Mouse (Mus musculus) heart, embryonic 13.5 days (tissue): Measurements from ENCODE around the gene Nlgn2. TPM values are rescaled to one million over a fixed set of nuclear protein-coding genes. Genes with fewer than 3 reads are reported as not detected.

ENCODE experiments used
- ATAC-seq: fragments of 200-750 bp; cut with Nextera tagmentation; 2 replicates; pipeline ENCODE4 v1.8.0; 2017; ENCODE audit warnings: moderate TSS enrichment; ENCODE audit not compliant: insufficient number of reproducible peaks, low FRiP score, low TSS enrichment; ENCODE audit errors: extremely low read depth
- H3K27ac ChIP-seq: fragments of 300-500 bp; sonication (generic); replicated peaks from 2 replicates; pipeline ENCODE4 v1.5.1; 2015; ENCODE audit warnings: moderate library complexity, mild to moderate bottlenecking, inconsistent platforms
- H3K27me3 ChIP-seq: fragments of 300-500 bp; sonication (generic); replicated peaks from 2 replicates; pipeline ENCODE4 v1.6.1; 2015; ENCODE audit warnings: mild to moderate bottlenecking, inconsistent platforms
- H3K36me3 ChIP-seq: fragments of 300-500 bp; sonication (generic); 2 replicates; pipeline ENCODE4 v1.6.1; 2015; ENCODE audit warnings: mild to moderate bottlenecking, inconsistent platforms
- H3K4me1 ChIP-seq: fragments of 300-500 bp; sonication (generic); 2 replicates; pipeline ENCODE4 v1.6.1; 2015; ENCODE audit warnings: inconsistent platforms
- H3K4me2 ChIP-seq: fragments of 300-500 bp; sonication (generic); 2 replicates; pipeline ENCODE4 v1.6.1; 2015; ENCODE audit warnings: inconsistent platforms, mild to moderate bottlenecking, moderate library complexity
- H3K4me3 ChIP-seq: fragments of 300-500 bp; sonication (generic); 2 replicates; pipeline ENCODE4 v1.5.1; 2015; ENCODE audit warnings: moderate library complexity, mild to moderate bottlenecking, inconsistent platforms
- H3K9ac ChIP-seq: fragments of 300-500 bp; sonication (generic); 2 replicates; pipeline ENCODE4 v1.6.1; 2015; ENCODE audit warnings: inconsistent platforms, mild to moderate bottlenecking, moderate library complexity
- H3K9me3 ChIP-seq: fragments of 300-500 bp; sonication (generic); 2 replicates; pipeline ENCODE4 v1.6.1; 2016; ENCODE audit warnings: inconsistent platforms
- WGBS: fragments of 180-500 bp; shearing (Covaris S2); methylation state at CpG from one replicate; pipeline ENCODE4 v1.1.7; 2015; ENCODE audit warnings: mixed read lengths; 5-methylcytosine and 5-hydroxymethylcytosine counted together
- polyA plus RNA-seq: library from polyadenylated mRNA; unstranded; fragments of >200 nt; fragmentation: Nextera tagmentation; extraction: Ambion mirVana; gene quantifications from 2 replicates; pipeline ENCODE4 v1.2.1, GENCODE M21; 2015

The Nlgn2 gene
- polyA plus RNA-seq, 1 experiment from 2014 or later = 2.4 TPM

GRCm38 (mm10) chr11:69803786-69804651 is 33.6 kb downstream of the Nlgn2 start:
- Histone ChIP-seq H3K4me2 (peak overlapping the region; percentile 82), H3K9me3 (peaks cover 5% of the 10 kb centered on the region; the same call in 1 of the 2 replicates), H3K36me3 (no peaks in the 10 kb centered on the region), H3K27me3 (peaks cover 79% of the 10 kb centered on the region), H3K9ac (peak overlapping the region; percentile 87), H3K4me3 (peak overlapping the region; percentile 67), H3K27ac (no peak overlapping the region), H3K4me1 (peaks cover 63% of the 10 kb centered on the region)
- under 1% methylated on average over 60 of the region's 60 CpGs for WGBS
- ATAC-seq = peak; percentile 40; the same call in 1 of the 2 replicates

- Histone ChIP-seq H3K4me1 (peaks cover 66% of the 10 kb centered on the region), H3K4me3 (peak overlapping the region; percentile 67), H3K27me3 (peaks cover 82% of the 10 kb centered on the region), H3K4me2 (peak overlapping the region; percentile 82), H3K9ac (peak overlapping the region; percentile 87), H3K27ac (no peak overlapping the region), H3K36me3 (no peaks in the 10 kb centered on the region), H3K9me3 (peaks cover 5% of the 10 kb centered on the region; the same call in 1 of the 2 replicates)
- WGBS = 3% methylated on average over 12 of the region's 12 CpGs
- 0 out of 2 replicates have a peak, but pooled peaks have one; percentile 5 for ATAC-seq
These were observed 34.3 kb downstream of the Nlgn2 start for GRCm38 (mm10) chr11:69803328-69803727.

GRCm38 (mm10) chr11:69802648-69803105 is 34.9 kb downstream of the Nlgn2 start:
- ATAC-seq = no peak
- Histone ChIP-seq H3K4me2 (peak overlapping the region; percentile 82), H3K4me1 (peaks cover 66% of the 10 kb centered on the region), H3K9ac (peak overlapping the region; percentile 87), H3K9me3 (peaks cover 5% of the 10 kb centered on the region; the same call in 1 of the 2 replicates), H3K27ac (no peak overlapping the region; the same call in 1 of the 2 replicates), H3K36me3 (no peaks in the 10 kb centered on the region), H3K4me3 (peak overlapping the region; percentile 67), H3K27me3 (peaks cover 84% of the 10 kb centered on the region)
- under 1% methylated on average over 33 of the region's 33 CpGs for WGBS

GRCm38 (mm10) chr11:69801379-69801977 is 36.1 kb downstream of the Nlgn2 start, which contains the start of gene Fgf11:
Gene Fgf11, minus strand, starts transcription at chr11:69801857.
- WGBS = 2% methylated on average over 33 of the region's 33 CpGs
- no peak for ATAC-seq
- Histone ChIP-seq H3K4me3 (peak within 1 kb of the TSS; percentile 67), H3K9ac (peak within 1 kb of the TSS; percentile 87), H3K36me3 (no peaks in the 10 kb centered on the region), H3K4me2 (peak within 1 kb of the TSS; percentile 82), H3K27ac (peak within 1 kb of the TSS; percentile 78), H3K9me3 (peaks cover 3% of the 10 kb centered on the region; the same call in 1 of the 2 replicates), H3K4me1 (peaks cover 66% of the 10 kb centered on the region), H3K27me3 (peaks cover 83% of the 10 kb centered on the region)

- Histone ChIP-seq H3K4me1 (peaks cover 72% of the 10 kb centered on the region), H3K27ac (peak overlapping the region; percentile 78), H3K9me3 (no peaks in the 10 kb centered on the region), H3K4me3 (peak overlapping the region; percentile 67), H3K9ac (peak overlapping the region; percentile 87), H3K27me3 (peaks cover 78% of the 10 kb centered on the region), H3K36me3 (no peaks in the 10 kb centered on the region), H3K4me2 (peak overlapping the region; percentile 82)
- 0 out of 2 replicates have a peak, but pooled peaks have one; percentile 2 for ATAC-seq
- under 1% methylated on average over 36 of the region's 36 CpGs for WGBS
These were observed 37.0 kb downstream of the Nlgn2 start for GRCm38 (mm10) chr11:69800392-69801197.

- peak overlapping the region; percentile 87 for H3K9ac ChIP-seq
- H3K4me2 ChIP-seq = peak overlapping the region; percentile 82
- no peaks in the 10 kb centered on the region for H3K36me3 ChIP-seq
- 2% methylated on average over 11 of the region's 11 CpGs for WGBS
- no peak for ATAC-seq
- peaks cover 72% of the 10 kb centered on the region for H3K27me3 ChIP-seq
- no peaks in the 10 kb centered on the region for H3K9me3 ChIP-seq
- peaks cover 69% of the 10 kb centered on the region for H3K4me1 ChIP-seq
- peak overlapping the region; percentile 78 for H3K27ac ChIP-seq
- H3K4me3 ChIP-seq = peak overlapping the region; percentile 67
These were observed 37.5 kb downstream of the Nlgn2 start for GRCm38 (mm10) chr11:69800138-69800391.

- H3K9ac ChIP-seq = peak overlapping the region; percentile 87
- H3K27ac ChIP-seq = no peak overlapping the region
- ATAC-seq = no peak
- peaks cover 67% of the 10 kb centered on the region for H3K4me1 ChIP-seq
- H3K9me3 ChIP-seq = no peaks in the 10 kb centered on the region
- H3K27me3 ChIP-seq = peaks cover 68% of the 10 kb centered on the region
- WGBS = 25% methylated on average over 12 of the region's 12 CpGs
- peak overlapping the region; percentile 67 for H3K4me3 ChIP-seq
- no peaks in the 10 kb centered on the region for H3K36me3 ChIP-seq
- H3K4me2 ChIP-seq = peak overlapping the region; percentile 82
These were observed 38.0 kb downstream of the Nlgn2 start for GRCm38 (mm10) chr11:69799394-69800137.

- H3K9ac ChIP-seq = no peak overlapping the region
- H3K27me3 ChIP-seq = peaks cover 62% of the 10 kb centered on the region
- no peaks in the 10 kb centered on the region for H3K36me3 ChIP-seq
- H3K27ac ChIP-seq = no peak overlapping the region
- H3K4me1 ChIP-seq = peaks cover 53% of the 10 kb centered on the region
- WGBS = 66% methylated on average over 7 of the region's 7 CpGs
- no peak for ATAC-seq
- no peak overlapping the region for H3K4me3 ChIP-seq
- no peaks in the 10 kb centered on the region for H3K9me3 ChIP-seq
- no peak overlapping the region for H3K4me2 ChIP-seq
These were observed 39.7 kb downstream of the Nlgn2 start for GRCm38 (mm10) chr11:69797924-69798323.

- Histone ChIP-seq H3K9ac (peak overlapping the region; percentile 80), H3K27ac (no peak overlapping the region), H3K36me3 (no peaks in the 10 kb centered on the region), H3K27me3 (peaks cover 45% of the 10 kb centered on the region), H3K9me3 (no peaks in the 10 kb centered on the region), H3K4me1 (peaks cover 38% of the 10 kb centered on the region), H3K4me2 (peak overlapping the region; percentile 99), H3K4me3 (peak overlapping the region; percentile 64)
- no peak for ATAC-seq
- 4% methylated on average over 13 of the region's 13 CpGs for WGBS
These were observed 41.6 kb downstream of the Nlgn2 start for GRCm38 (mm10) chr11:69795983-69796435.

- ATAC-seq = peak; percentile 97
These were observed 42.2 kb downstream of the Nlgn2 start, which contains the start of gene Chrnb1 for GRCm38 (mm10) chr11:69795168-69795982. Gene Chrnb1, minus strand, starts transcription at chr11:69795943.

More at GRCm38 (mm10) chr11:69795168-69795982, 42.2 kb downstream of the Nlgn2 start, which contains the start of gene Chrnb1:
- Histone ChIP-seq H3K9me3 (no peaks in the 10 kb centered on the region), H3K36me3 (no peaks in the 10 kb centered on the region), H3K9ac (peak within 1 kb of the TSS; percentile 80), H3K4me2 (peak within 1 kb of the TSS; percentile 99), H3K4me1 (peaks cover 32% of the 10 kb centered on the region), H3K27me3 (peaks cover 40% of the 10 kb centered on the region), H3K4me3 (peak within 1 kb of the TSS; percentile 64), H3K27ac (peak within 1 kb of the TSS; percentile 57)
- 1% methylated on average over 52 of the region's 52 CpGs for WGBS
